Mouse (Mus musculus) central nervous system, embryonic 11.5 days (tissue): ENCODE data around the gene Tex45. TPM values are rescaled to one million over a fixed set of nuclear protein-coding genes. Genes with fewer than 3 reads are reported as not detected.

Experiments
- polyA plus RNA-seq: library from polyadenylated mRNA; depleted of rRNA; stranded (reverse); fragments of >200 nt; gene quantifications from 2 replicates; pipeline ENCODE4 v1.2.3, GENCODE M21; 2012; rRNA removed

The Tex45 gene
- polyA plus RNA-seq: 0.17 TPM in 1 of 2 replicates, not detected in the other

GRCm38 (mm10) chr8:3470562-3470961, at the start of gene Tex45:
Gene Tex45 (plus strand): TSS chr8:3470862.

GRCm38 (mm10) chr8:3467006-3467885, 3.4 kb upstream of the Tex45 start, which contains the start of gene Pex11g:
Gene Pex11g (minus strand): TSS chr8:3467680.

GRCm38 (mm10) chr8:3492901-3493844, 22.5 kb downstream of the Tex45 start, which contains the start of gene Zfp358:
Gene Zfp358 (plus strand): TSS chr8:3493138.

GRCm38 (mm10) chr8:3500235-3501090, 29.8 kb downstream of the Tex45 start, which contains the start of gene Mcoln1:
Gene Mcoln1 (plus strand): TSS chr8:3500457.

GRCm38 (mm10) chr8:3515260-3515671, 44.6 kb downstream of the Tex45 start, which contains the start of gene Pnpla6:
Gene Pnpla6 (plus strand): TSS chr8:3515384.

Other genes starting within 250 kb of the Tex45 start
- gene Insr, start 191.2 kb upstream of the Tex45 start, polyA plus RNA-seq: 13.0 and 14.9 TPM in 2 replicates
- 0.09 TPM in 1 of 2 replicates, not detected in the other for gene A430078G23Rik, start 117.4 kb upstream of the Tex45 start, polyA plus RNA-seq
- 23.7 and 31.7 TPM in 2 replicates for gene Arhgef18, start 77.9 kb upstream of the Tex45 start, polyA plus RNA-seq
- gene Pex11g, start 3.2 kb upstream of the Tex45 start, polyA plus RNA-seq: 2.8 and 5.1 TPM in 2 replicates
- 65.4 and 81.6 TPM in 2 replicates for gene Zfp358, start 22.3 kb downstream of the Tex45 start, polyA plus RNA-seq
- gene Mcoln1, start 29.6 kb downstream of the Tex45 start, polyA plus RNA-seq: 127 and 133 TPM in 2 replicates
- 32.3 and 37.8 TPM in 2 replicates for gene Pnpla6, start 44.5 kb downstream of the Tex45 start, polyA plus RNA-seq
- 4.3 and 5.4 TPM in 2 replicates for gene C330021F23Rik, start 97.1 kb downstream of the Tex45 start, polyA plus RNA-seq
- gene Camsap3, start 116.4 kb downstream of the Tex45 start, polyA plus RNA-seq: 21.2 and 22.0 TPM in 2 replicates
- 66.9 and 67.5 TPM in 2 replicates for gene Xab2, start 150.5 kb downstream of the Tex45 start, polyA plus RNA-seq
- gene Pet100, start 150.7 kb downstream of the Tex45 start, polyA plus RNA-seq: 69.2 and 71.1 TPM in 2 replicates
- 1.6 TPM in 1 of 2 replicates, not detected in the other for gene Pcp2, start 154.7 kb downstream of the Tex45 start, polyA plus RNA-seq
- 36.9 and 53.7 TPM in 2 replicates for gene Stxbp2, start 160.1 kb downstream of the Tex45 start, polyA plus RNA-seq
- gene Retn, start 184.9 kb downstream of the Tex45 start, polyA plus RNA-seq: 0.14 and 0.26 TPM in 2 replicates
- 0.08 and 0.21 TPM in 2 replicates for gene Mcemp1, start 194.9 kb downstream of the Tex45 start, polyA plus RNA-seq
- 3.5 and 7.5 TPM in 2 replicates for gene Fcor, start 201.5 kb downstream of the Tex45 start, polyA plus RNA-seq
- gene Trappc5, start 205.4 kb downstream of the Tex45 start, polyA plus RNA-seq: 34.4 and 42.6 TPM in 2 replicates
- gene Fcer2a, start 223.3 kb downstream of the Tex45 start, polyA plus RNA-seq: not detected in 2 replicates
- gene Clec4g, start 249.8 kb downstream of the Tex45 start, polyA plus RNA-seq: 0.27 and 0.36 TPM in 2 replicates